Mouse (Mus musculus) ES-Bruce4 (cell line): ENCODE data around the gene C87436.

Experiments
- CTCF ChIP-seq: IDR thresholded peaks from one replicate; pipeline ENCODE4 v1.8.1; 2011; ENCODE audit warnings: low read depth, low read length
- POLR2A ChIP-seq: IDR thresholded peaks from one replicate; pipeline ENCODE4 v1.8.1; 2011; ENCODE audit warnings: low read length; ENCODE audit not compliant: insufficient read depth

DNA sequence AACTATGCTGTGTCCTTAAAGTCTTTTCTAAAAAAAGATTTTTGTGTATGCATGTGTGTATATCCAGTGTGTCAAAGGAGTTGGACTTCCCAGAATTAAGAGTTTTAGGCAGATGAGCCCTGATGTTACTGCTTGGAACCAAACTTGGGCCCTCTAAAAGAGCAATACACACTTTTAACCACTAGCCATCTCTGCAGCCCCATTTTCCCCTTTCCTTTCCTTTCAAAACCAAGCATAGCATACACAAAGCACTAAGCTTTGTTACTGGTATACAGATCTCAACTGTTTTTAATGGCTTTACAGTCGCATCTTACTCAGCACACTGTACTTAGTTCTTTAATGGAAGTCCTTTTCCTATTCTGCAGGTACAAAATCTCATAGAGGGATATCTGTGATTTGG, 1.4 kb downstream of the C87436 start:
- no peak for TF ChIP-seq POLR2A
- TF ChIP-seq CTCF: no peak
